Mouse (Mus musculus): Measurements from ENCODE around the gene Zbtb1. TPM values are rescaled to one million over a fixed set of nuclear protein-coding genes. Genes with fewer than 3 reads are reported as not detected.
A peak's percentile ranks its signal among the peaks of the same experiment; 100 is the strongest.

The Zbtb1 gene
- total RNA-seq (2015; ENCODE audit: low replicate concordance) = 9.7 and 10.9 TPM in 2 replicates
- 8.6 and 9.5 TPM in 2 replicates for total RNA-seq (2017; ENCODE audit: low replicate concordance)

- ATAC-seq (replicated peaks; ENCODE audit: low FRiP score, poor library complexity, severe bottlenecking) = peak; percentile 11; the same call in 1 of the 2 replicates
These were observed at the start of gene Zbtb1 for GRCm38 (mm10) chr12:76369978-76370830. Zbtb1 (plus strand) TSS chr12:76370266.

GRCm38 (mm10) chr12:76324679-76325431 lies 45.2 kb upstream of the Zbtb1 start, which contains the start of gene Akap5:
Akap5 (plus strand) TSS chr12:76324891.
- no peak for ATAC-seq (replicated peaks; ENCODE audit: low FRiP score, poor library complexity, severe bottlenecking)

GRCm38 (mm10) chr12:76326437-76327220 lies 43.4 kb upstream of the Zbtb1 start:
- ATAC-seq (replicated peaks; ENCODE audit: low FRiP score, poor library complexity, severe bottlenecking) = no peak

- no peak for ATAC-seq (replicated peaks; ENCODE audit: low FRiP score, poor library complexity, severe bottlenecking)
These were observed 41.3 kb upstream of the Zbtb1 start for GRCm38 (mm10) chr12:76328567-76329354.

- ATAC-seq (replicated peaks; ENCODE audit: low FRiP score, poor library complexity, severe bottlenecking) = no peak
These were observed 36.4 kb upstream of the Zbtb1 start for GRCm38 (mm10) chr12:76333688-76334087.

- no peak for ATAC-seq (replicated peaks; ENCODE audit: low FRiP score, poor library complexity, severe bottlenecking)
These were observed 34.4 kb upstream of the Zbtb1 start for GRCm38 (mm10) chr12:76335641-76336040.

GRCm38 (mm10) chr12:76336111-76336965 lies 33.7 kb upstream of the Zbtb1 start:
- ATAC-seq (replicated peaks; ENCODE audit: low FRiP score, poor library complexity, severe bottlenecking) = no peak

- ATAC-seq (replicated peaks; ENCODE audit: low FRiP score, poor library complexity, severe bottlenecking) = 0 out of 2 replicates have a peak, but pooled peaks have one; percentile 42
These were observed 29.0 kb upstream of the Zbtb1 start for GRCm38 (mm10) chr12:76341080-76341479.

GRCm38 (mm10) chr12:76345759-76346455 lies 24.2 kb upstream of the Zbtb1 start:
- ATAC-seq (replicated peaks; ENCODE audit: low FRiP score, poor library complexity, severe bottlenecking) = no peak

- no peak for ATAC-seq (replicated peaks; ENCODE audit: low FRiP score, poor library complexity, severe bottlenecking)
These were observed 20.3 kb upstream of the Zbtb1 start for GRCm38 (mm10) chr12:76349680-76350220.

GRCm38 (mm10) chr12:76360868-76361267 lies 9.2 kb upstream of the Zbtb1 start:
- ATAC-seq (replicated peaks; ENCODE audit: low FRiP score, poor library complexity, severe bottlenecking) = no peak

- ATAC-seq (replicated peaks; ENCODE audit: low FRiP score, poor library complexity, severe bottlenecking) = peak; percentile 80
These were observed 8.4 kb upstream of the Zbtb1 start for GRCm38 (mm10) chr12:76361405-76362302.

- peak; percentile 40; the same call in 1 of the 2 replicates for ATAC-seq (replicated peaks; ENCODE audit: low FRiP score, poor library complexity, severe bottlenecking)
These were observed 7.8 kb upstream of the Zbtb1 start for GRCm38 (mm10) chr12:76362303-76362676.

- no peak for ATAC-seq (replicated peaks; ENCODE audit: low FRiP score, poor library complexity, severe bottlenecking)
These were observed 3.8 kb upstream of the Zbtb1 start for GRCm38 (mm10) chr12:76366276-76366675.

GRCm38 (mm10) chr12:76367096-76367995 lies 2.7 kb upstream of the Zbtb1 start:
- ATAC-seq (replicated peaks; ENCODE audit: low FRiP score, poor library complexity, severe bottlenecking) = no peak
